Mouse (Mus musculus) liver, postnatal 0 days (tissue): ENCODE measurements around the gene Cox8c. TPM values are rescaled to one million over a fixed set of nuclear protein-coding genes. Genes with fewer than 3 reads are reported as not detected.

Experiments
- ATAC-seq: fragments of 200-750 bp; cut with Nextera tagmentation; 2 replicates; pipeline ENCODE4 v1.8.0; 2017; ENCODE audit warnings: mild to moderate bottlenecking, moderate library complexity
- DNase-seq: peaks from one replicate; pipeline ENCODE4 v3.0.0-alpha.2; 2016
- H3K27ac ChIP-seq: fragments of 300-500 bp; sonication (generic); 2 replicates; pipeline ENCODE4 v1.5.1; 2014; ENCODE audit warnings: antibody characterized with exemption, moderate library complexity, mild to moderate bottlenecking, low read depth
- H3K27me3 ChIP-seq: fragments of 300-500 bp; sonication (generic); 2 replicates; pipeline ENCODE4 v1.6.1; 2014; ENCODE audit warnings: low read length, control low read depth, mixed read lengths; ENCODE audit not compliant: insufficient read depth
- H3K36me3 ChIP-seq: fragments of 300-500 bp; sonication (generic); replicated peaks from 2 replicates; pipeline ENCODE4 v1.6.1; 2014; ENCODE audit warnings: mild to moderate bottlenecking, control low read depth, low read length, moderate library complexity, mixed read lengths; ENCODE audit not compliant: insufficient read depth
- H3K4me1 ChIP-seq: fragments of 300-500 bp; sonication (generic); 2 replicates; pipeline ENCODE4 v1.6.1; 2014; ENCODE audit warnings: antibody characterized with exemption, mild to moderate bottlenecking, control low read depth; ENCODE audit not compliant: insufficient read depth
- H3K4me2 ChIP-seq: fragments of 300-500 bp; sonication (generic); 2 replicates; pipeline ENCODE4 v1.6.1; 2014; ENCODE audit warnings: low read depth, mild to moderate bottlenecking, low read length, moderate library complexity, mixed read lengths
- H3K4me3 ChIP-seq: fragments of 300-500 bp; sonication (generic); 2 replicates; pipeline ENCODE4 v1.5.1; 2014; ENCODE audit warnings: low read depth, low read length
- H3K9ac ChIP-seq: fragments of 300-500 bp; sonication (generic); replicated peaks from 2 replicates; pipeline ENCODE4 v1.6.1; 2014; ENCODE audit warnings: mild to moderate bottlenecking, moderate library complexity
- H3K9me3 ChIP-seq: fragments of 300-500 bp; sonication (generic); 2 replicates; pipeline ENCODE4 v1.6.1; 2016; ENCODE audit warnings: mild to moderate bottlenecking, control low read depth, low read length, mixed read lengths
- CTCF ChIP-seq: sonication (generic); IDR thresholded peaks from 2 replicates; pipeline ENCODE4 v1.5.1; 2016; ENCODE audit warnings: antibody characterized with exemption, low read depth
- EP300 ChIP-seq: IDR thresholded peaks from 2 replicates; pipeline ENCODE4 v1.6.1; 2016; ENCODE audit warnings: antibody characterized with exemption, low read depth, mild to moderate bottlenecking
- WGBS: fragments of 180-500 bp; shearing (Covaris S2); extraction: QIAGEN DNeasy Blood & Tissue Kit; methylation state at CpG from one replicate; pipeline ENCODE4 v1.1.7; 2014; ENCODE audit not compliant: insufficient replicate concordance; 5-methylcytosine and 5-hydroxymethylcytosine counted together
- polyA plus RNA-seq: library from polyadenylated mRNA; unstranded; fragments of >200 nt; fragmentation: Nextera tagmentation; extraction: Ambion mirVana; gene quantifications from 2 replicates; pipeline ENCODE4 v1.2.1, GENCODE M21; 2015

Gene Cox8c
- polyA plus RNA-seq, 1 experiment from 2014 or later: not detected

- Histone ChIP-seq H3K27me3 (no peaks in the 10 kb centered on the region), H3K4me3 (no peak overlapping the region), H3K36me3 (no peaks in the 10 kb centered on the region), H3K9ac (no peak overlapping the region), H3K4me1 (no peaks in the 10 kb centered on the region), H3K4me2 (no peak overlapping the region), H3K9me3 (no peaks in the 10 kb centered on the region), H3K27ac (no peak overlapping the region)
- no peak for ATAC-seq
- 60% methylated on average over 1 of the region's 1 CpGs for WGBS
- no peak for TF ChIP-seq CTCF
- TF ChIP-seq EP300: no peak
- DNase-seq: no peak
Observed at GRCm38 (mm10) chr12:102930335-102930734, 31.2 kb downstream of the Cox8c start.

GRCm38 (mm10) chr12:102930789-102931188 lies 31.7 kb downstream of the Cox8c start:
- Histone ChIP-seq H3K4me1 (no peaks in the 10 kb centered on the region), H3K9me3 (no peaks in the 10 kb centered on the region), H3K4me3 (no peak overlapping the region), H3K36me3 (no peaks in the 10 kb centered on the region), H3K27me3 (no peaks in the 10 kb centered on the region), H3K4me2 (no peak overlapping the region), H3K27ac (no peak overlapping the region), H3K9ac (no peak overlapping the region)
- ATAC-seq (no peak), DNase-seq (no peak)
- no peak for TF ChIP-seq EP300
- no peak for TF ChIP-seq CTCF
- WGBS: 78% methylated on average over 7 of the region's 7 CpGs

- WGBS: 38% methylated on average over 1 of the region's 1 CpGs
Observed at GRCm38 (mm10) chr12:102935892-102936291, 36.8 kb downstream of the Cox8c start.

GRCm38 (mm10) chr12:102945571-102945970 lies 46.5 kb downstream of the Cox8c start:
- ATAC-seq (no peak), DNase-seq (no peak)
- peaks cover 9% of the 10 kb centered on the region; the same call in 1 of the 2 replicates for H3K4me1 ChIP-seq
- H3K36me3 ChIP-seq: no peaks in the 10 kb centered on the region
- 58% methylated on average over 1 of the region's 1 CpGs for WGBS
- H3K27ac ChIP-seq: no peak overlapping the region
- H3K4me3 ChIP-seq: no peak overlapping the region
- no peak overlapping the region for H3K4me2 ChIP-seq
- no peak for TF ChIP-seq CTCF
- no peak for TF ChIP-seq EP300
- no peak overlapping the region for H3K9ac ChIP-seq
- H3K27me3 ChIP-seq: peaks cover 19% of the 10 kb centered on the region; the same call in 1 of the 2 replicates
- H3K9me3 ChIP-seq: no peaks in the 10 kb centered on the region

More at GRCm38 (mm10) chr12:102935892-102936291, 36.8 kb downstream of the Cox8c start:
- TF ChIP-seq CTCF: no peak
- TF ChIP-seq EP300: no peak
- DNase-seq (no peak), ATAC-seq (no peak)
- Histone ChIP-seq H3K9ac (no peak overlapping the region), H3K4me1 (no peaks in the 10 kb centered on the region; the same call in 1 of the 2 replicates), H3K4me2 (no peak overlapping the region), H3K27ac (no peak overlapping the region), H3K36me3 (no peaks in the 10 kb centered on the region), H3K4me3 (no peak overlapping the region), H3K9me3 (no peaks in the 10 kb centered on the region), H3K27me3 (no peaks in the 10 kb centered on the region)

- no peaks in the 10 kb centered on the region for H3K9me3 ChIP-seq
- peaks cover 9% of the 10 kb centered on the region; the same call in 1 of the 2 replicates for H3K4me1 ChIP-seq
- no peak for DNase-seq
- no peak for ATAC-seq
- H3K27ac ChIP-seq: no peak overlapping the region
- H3K9ac ChIP-seq: no peak overlapping the region
- TF ChIP-seq EP300 (no peak), CTCF (no peak)
- no peak overlapping the region for H3K4me2 ChIP-seq
- 23% methylated on average over 10 of the region's 10 CpGs for WGBS
- no peak overlapping the region for H3K4me3 ChIP-seq
- peaks cover 19% of the 10 kb centered on the region; the same call in 1 of the 2 replicates for H3K27me3 ChIP-seq
- no peaks in the 10 kb centered on the region for H3K36me3 ChIP-seq
Observed at GRCm38 (mm10) chr12:102947826-102948225, 48.7 kb downstream of the Cox8c start.

GRCm38 (mm10) chr12:102948778-102949394 lies 49.8 kb downstream of the Cox8c start, which contains the start of gene Unc79:
TSS of gene Unc79 (plus strand) at chr12:102948859.
- TF ChIP-seq EP300 (no peak), CTCF (no peak)
- ATAC-seq (peak; percentile 53), DNase-seq (peak; percentile 41)
- Histone ChIP-seq H3K4me2 (peak within 1 kb of the TSS; percentile 79), H3K9me3 (no peaks in the 10 kb centered on the region), H3K27ac (no peak within 1 kb of the TSS), H3K4me1 (peaks cover 9% of the 10 kb centered on the region; the same call in 1 of the 2 replicates), H3K36me3 (no peaks in the 10 kb centered on the region), H3K9ac (no peak within 1 kb of the TSS), H3K27me3 (peaks cover 19% of the 10 kb centered on the region; the same call in 1 of the 2 replicates), H3K4me3 (peak within 1 kb of the TSS; percentile 49)
- WGBS: 1% methylated on average over 46 of the region's 48 CpGs
